Mouse (Mus musculus): ENCODE results near the gene D630039A03Rik. TPM values are rescaled to one million over a fixed set of nuclear protein-coding genes. Genes with fewer than 3 reads are reported as not detected.
"Not testable (repeated sequence)": the region's sequence is repeated elsewhere in the genome, so short reads cannot be mapped to it uniquely, and the experiment has no call there.

The D630039A03Rik gene
- total RNA-seq, 4 experiments from 2014 or later: 13.0 to 17.0 (median 15.0) TPM

DNA sequence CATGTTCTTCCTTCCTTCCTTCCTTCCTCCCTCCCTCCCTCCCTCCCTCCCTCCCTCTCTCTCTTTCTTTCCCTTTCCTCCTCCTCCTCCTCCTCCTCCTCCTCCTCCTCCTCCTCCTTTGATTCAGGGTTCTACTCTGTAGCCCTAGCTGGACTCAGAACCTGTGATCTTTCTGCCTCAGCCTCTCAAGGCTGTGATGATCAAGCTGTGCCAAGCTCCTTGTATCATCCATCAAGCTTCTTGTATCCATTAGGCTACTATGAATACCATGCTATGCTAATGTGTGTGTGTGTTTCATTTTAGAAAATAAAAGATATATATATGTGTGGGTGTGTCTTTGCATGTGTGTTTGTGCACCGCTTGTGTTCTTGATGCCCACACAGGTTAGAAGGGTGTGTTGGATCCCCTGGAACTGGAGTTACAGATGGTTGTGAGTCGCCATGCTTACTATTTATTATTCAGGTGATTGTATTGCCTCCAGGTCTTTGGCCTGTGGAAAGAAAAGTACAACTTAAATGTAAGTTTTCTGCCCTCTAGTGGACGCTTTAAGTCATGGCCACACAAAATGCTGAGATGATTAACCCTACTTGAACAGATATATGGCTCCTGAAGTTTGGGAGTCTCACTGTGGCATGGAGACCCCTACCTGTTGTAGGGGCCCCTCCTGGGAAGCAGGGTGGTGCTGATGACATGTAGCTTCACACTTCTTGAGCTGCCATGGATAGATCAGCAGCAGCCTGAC, 11.5 kb upstream of the D630039A03Rik start:
- DNase-seq: no peak

DNA sequence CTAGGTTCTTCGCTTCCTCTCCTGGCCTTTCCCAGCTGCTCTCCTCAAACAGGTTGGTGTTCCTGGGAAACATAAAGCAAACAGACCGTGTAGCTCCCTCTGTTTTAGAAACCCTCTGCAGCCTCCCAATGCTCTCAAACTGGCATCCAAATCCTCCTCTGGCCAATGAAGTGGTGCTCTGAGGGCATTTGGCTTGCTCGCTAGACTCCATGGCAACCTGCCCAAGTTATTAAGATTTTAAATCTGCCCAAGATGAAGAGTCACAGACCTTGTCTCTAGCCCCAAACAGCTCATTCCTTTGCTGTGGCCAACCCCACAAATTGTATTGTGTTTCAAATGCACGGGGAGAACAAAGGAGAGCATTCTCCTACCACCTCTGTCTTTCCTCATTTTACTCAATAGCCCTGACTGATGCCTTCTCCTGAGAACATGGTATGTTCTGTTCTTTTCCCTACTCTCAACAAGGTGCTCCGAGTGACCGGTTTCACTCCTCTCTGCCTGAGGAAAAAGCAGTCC, 8.5 kb upstream of the D630039A03Rik start:
- DNase-seq: no peak

DNA sequence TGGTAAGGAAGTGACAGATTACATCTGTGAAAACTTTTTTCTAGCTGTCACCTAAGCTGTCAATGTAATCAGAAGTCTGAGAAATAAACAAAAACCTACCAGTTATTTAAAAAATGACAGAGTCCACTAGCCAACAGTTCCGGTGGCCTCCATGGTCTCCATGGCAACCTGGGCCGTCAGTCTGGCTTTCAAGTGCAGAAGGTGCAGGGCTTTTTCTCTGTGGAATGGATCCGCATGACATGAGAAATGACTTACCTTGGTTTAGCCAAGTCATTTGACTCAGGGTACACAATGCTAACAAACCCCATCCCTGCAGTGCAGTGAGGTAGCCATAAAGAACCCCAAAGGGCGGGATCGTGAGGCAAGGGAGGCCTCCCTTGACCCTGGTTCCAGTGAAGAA, 6.1 kb upstream of the D630039A03Rik start:
- peak; percentile 36 for DNase-seq

DNA sequence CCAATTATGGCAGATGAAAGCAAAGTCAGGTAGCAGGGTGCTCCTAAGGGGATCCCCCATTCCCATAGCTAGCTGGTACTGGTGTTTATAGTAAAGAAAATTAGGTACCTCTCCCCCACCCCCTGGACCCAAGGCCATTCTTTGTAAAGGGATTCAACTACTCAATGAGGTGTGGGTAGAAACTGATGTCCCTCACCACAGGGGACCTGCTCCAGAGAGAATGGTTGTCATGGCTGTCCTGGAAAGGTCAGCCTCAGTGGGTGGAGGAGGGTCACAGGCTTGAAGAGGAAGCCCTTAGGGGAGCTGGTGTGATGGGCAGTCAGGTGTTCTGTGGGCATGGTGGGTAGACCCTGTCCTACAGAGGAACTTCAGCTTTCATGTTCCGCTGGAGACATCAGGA, 4.4 kb upstream of the D630039A03Rik start:
- DNase-seq: no peak

DNA sequence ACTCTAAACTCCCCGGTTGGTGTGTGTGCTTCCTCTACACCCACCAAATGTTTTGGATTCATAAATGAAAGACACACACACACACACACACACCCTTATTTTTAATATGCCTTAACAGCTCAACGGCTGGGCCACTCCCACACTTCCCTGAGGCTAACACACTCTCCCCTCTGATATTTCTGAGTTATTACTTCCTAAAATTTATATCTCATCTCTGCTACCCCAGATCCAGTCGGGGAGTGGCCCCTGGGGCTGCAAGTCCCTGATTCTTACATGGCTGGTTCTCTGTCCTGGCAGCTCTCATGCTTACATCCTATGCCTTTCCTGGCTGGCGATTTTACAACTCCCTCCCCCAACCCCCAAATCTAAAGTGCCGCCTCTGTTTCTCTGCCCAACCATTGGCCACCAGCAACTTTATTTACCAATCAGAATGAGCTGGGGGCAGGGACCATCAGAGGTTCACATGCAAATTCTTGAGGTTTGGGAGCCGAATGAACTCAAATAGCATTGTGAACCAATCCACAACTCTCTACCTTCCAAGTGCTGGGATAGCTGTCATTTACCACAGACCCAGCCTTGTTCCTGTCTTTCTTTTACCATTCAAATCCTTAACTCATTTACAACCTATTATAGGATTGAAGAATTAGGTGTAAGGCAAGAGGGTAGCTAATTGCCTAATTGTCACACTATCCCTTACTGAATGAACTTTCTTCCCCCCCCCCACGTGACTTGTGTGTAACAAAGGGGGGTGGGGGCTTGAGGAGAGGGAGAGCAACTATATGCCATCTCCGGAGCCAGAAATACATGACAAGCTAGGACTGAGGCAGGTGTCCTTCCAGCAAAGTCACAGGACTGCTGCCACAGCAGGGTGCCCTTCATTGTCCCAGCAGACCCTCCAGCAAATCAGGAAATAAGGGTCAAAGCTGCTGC, 3.7 kb upstream of the D630039A03Rik start:
- no peak for DNase-seq

DNA sequence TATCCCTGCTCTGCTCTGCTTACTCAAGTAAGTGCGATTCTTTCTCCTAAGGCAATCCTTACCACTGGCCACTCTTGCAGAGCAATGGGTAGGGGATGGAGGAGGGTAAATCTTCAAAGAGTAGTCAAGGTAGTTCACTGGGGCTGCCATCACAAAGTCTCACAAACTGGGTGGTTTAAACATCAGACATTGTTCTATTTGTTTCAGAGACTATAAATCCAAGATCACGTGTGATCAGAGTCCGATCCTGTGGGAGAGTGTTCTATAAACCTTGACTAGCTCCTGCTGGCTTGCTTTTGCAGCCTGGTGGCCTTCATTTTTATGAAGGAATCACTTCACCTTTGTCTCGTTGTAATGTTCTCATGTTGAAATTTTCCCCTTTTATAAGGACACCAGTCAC, 614 bp upstream of the D630039A03Rik start:
- no peak for DNase-seq

DNA sequence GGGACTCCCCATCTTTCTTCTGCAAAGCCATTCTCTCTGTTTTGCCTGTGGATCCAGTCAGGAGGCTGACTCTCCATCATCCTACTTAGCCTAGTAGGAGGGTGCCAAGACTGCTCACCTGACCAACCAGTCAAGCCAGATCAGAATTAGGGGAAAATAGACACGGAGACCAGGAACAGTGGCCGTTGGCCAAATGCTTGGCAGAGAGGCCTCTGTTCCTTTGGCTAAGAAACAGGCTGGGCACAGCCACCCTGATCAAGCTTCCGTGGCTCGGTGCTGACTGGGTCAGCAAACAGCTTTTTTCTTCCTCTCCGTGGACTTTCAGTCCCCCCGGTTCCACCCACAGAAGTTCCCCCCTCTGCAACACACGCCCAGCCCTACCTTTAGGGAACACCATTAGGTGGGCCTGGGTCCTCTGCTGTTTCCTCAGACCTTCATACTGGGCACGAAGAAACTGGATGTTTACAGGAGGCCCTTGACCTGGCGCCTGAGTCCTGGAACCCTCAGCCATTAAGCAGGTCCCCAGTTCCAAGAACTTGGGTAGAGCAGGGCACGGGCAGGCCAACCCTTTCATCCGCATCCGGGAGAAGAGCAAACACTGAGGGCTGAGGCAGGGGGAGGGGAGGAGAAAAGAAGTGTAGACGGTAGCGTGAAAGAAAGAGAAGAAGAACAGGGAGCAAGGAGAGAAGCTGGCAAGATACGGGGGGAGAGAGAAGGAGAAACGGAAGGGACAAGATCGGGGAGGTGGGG, 706 bp downstream of the D630039A03Rik start:
- no peak for DNase-seq

DNA sequence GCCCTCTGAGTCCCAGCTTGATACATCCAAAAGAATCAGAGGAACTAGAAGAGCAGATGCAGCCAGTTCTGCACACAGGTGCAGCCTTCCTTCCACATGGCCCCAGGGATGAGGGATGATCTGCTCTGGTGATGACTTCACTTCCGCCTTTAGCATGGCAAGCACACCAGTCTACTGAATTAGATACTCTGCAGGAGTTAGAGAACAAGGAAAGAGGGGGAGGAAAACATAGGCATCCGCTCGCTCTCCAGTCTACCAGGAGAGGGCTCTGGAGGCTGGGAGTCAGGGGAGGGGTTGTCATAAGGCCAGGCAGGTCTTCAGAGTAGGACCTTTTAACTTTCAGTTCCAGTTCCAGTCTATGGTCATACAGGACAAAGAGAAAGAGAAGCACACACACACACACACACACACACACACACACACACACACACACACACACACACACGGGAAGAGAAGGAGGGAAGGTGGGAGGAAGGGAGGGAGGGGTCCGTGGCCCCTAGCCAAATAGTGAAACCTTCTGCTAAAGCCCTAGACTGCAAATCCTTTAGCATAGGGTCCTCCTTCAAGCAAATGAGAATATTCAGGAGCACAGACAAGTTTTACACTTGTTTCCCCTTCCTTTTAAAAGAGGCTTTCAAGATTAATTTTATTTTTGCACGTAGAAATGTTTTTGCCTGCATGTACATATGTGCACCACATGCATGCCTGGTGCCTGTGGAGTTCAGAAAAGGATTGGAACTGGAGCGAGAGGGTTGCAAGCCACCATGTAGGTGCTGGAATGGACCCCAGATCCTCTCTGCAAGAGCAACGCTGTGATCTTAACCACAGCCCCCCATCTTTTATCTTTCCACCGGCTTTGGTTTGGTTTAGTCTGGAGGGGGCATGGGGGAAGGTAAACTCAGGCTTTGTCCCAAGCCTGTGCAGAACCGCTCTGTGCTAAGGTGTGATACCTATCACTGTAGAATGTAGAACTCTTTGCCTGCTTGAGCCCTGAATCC, 1.6 kb downstream of the D630039A03Rik start:
- DNase-seq: no peak

DNA sequence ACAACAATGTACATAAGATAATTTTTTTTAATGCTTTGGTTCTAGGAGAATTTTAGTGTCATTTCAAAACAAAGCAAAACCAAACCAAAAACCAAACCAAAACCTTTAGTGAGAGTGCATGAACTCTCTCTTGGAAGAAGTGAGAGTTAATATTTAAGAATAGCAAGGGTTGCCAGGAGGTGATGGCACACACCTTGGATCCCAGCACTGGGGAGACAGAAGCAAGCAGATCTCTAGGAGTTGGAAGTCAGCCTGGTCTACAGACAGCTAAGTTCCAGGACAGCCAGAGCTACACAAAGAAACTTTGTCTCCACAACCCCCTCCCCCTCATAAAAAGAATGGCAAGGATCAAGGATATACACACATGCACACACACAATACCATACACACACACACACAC, 3.1 kb downstream of the D630039A03Rik start:
- DNase-seq: no peak

DNA sequence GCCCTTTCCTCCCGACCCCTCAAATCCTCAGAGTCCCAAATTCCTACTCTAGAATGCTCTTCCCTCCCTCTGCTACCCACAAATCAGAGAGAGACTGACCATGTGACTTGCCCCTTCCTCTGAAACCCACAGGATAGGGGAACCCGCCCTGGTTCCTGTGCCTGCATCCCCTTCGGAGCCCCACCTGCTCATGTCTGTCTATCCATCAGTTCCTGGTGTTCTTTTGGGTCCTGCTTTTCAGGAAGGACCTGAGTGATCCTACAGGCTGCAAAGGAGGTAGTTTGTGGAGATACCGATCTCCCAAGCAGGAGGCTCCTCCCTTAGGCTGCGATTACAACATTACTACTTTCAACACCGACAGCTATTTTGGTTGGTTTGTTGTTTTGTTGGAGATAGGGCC, 7.2 kb downstream of the D630039A03Rik start:
- DNase-seq: no peak

DNA sequence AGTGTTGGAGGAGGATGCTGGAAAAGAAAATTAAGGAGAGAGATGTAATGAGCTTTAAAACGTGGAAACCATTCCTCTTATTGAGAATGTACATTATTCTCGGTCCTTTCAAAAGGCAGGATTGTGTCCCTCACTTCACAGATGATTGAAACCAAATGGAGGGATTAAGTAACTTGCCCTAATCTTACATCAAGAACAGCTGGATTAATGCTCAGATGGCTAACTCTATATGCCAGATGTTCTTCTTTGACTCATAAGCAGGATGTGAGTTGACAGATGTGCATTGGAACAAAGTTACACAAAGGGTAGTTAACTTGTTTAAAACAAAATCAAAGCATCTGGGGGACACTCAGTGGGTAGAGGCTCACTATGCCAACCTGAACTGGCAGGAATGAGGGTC, 9.4 kb downstream of the D630039A03Rik start:
- DNase-seq: no peak

DNA sequence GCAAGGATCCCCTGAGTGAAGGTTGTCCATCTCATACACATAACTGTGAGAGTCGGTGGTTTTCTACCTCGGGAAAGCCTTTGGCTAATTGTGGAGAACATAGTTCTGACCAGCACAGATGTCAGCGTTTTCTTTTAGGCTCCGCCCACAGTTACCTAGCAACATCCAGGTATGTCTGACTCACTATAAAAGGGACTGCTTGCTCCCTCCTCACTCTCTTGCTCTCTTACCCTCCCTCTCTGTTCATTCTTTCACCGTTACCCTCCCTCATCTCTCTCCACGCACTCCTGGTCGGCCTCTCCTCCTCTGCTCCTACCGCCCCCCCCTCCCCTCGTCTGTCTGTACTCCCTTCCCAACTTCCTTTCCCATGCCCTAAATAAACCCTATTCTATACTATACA, 11.5 kb downstream of the D630039A03Rik start:
- no peak for DNase-seq

DNA sequence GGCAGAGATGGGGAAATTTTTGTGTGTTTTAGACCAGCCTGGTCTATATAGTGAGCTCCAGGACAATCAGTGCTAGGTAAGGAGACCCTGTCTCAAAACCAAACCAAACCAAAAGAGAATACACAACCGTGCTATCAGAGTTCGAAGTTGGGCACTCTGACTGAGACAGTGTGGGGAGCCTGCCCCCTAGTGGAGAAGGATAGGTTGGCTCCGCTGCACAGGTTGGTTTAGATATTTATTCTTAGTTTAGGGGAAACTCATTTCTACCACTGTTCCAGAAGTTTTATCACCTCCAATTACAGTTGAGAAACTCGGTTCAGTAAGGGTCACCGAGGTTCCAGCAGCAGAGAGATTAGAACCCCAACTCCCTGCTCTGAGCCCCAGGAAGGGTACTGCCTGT, 11.9 kb downstream of the D630039A03Rik start:
- no peak for DNase-seq

DNA sequence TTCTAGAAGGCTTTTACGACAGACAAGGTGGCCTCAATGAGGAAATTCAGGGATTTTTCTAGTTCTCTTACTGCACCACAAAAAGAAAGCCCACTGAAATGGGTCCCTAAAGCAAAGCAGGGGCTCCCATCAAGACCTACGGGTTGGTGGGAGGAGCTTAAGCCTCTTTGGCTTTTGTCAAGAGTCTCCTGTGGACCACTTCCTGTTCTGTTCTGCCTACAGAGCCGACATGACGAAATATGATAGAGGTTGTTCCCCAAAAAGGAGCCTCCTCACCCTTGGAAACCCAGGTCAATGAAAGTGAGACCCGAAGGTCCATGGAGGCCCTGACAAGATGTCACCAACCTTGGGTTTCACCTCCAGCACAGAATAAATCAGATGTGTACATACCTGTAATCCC, 13.5 kb downstream of the D630039A03Rik start:
- DNase-seq: no peak

DNA sequence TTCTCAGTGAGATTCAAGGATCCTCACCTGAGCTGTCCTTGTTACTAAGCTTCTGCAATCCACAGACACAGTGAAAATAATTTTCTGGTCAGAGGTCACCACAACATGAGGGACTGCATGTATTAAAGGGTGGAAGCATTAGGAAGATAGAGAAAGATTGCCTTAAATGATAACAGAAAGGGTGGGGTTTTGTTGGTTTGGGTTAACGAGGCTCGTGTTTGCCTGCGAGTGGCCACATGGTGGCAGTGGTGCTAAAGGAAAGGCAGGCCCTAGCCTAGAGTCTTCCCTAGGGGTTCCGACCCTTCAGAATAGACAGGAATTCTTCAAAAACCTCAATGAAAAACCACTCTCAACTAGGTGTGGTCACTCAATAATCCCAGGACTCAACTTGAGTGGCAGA, 14.9 kb downstream of the D630039A03Rik start:
- no peak for DNase-seq

DNA sequence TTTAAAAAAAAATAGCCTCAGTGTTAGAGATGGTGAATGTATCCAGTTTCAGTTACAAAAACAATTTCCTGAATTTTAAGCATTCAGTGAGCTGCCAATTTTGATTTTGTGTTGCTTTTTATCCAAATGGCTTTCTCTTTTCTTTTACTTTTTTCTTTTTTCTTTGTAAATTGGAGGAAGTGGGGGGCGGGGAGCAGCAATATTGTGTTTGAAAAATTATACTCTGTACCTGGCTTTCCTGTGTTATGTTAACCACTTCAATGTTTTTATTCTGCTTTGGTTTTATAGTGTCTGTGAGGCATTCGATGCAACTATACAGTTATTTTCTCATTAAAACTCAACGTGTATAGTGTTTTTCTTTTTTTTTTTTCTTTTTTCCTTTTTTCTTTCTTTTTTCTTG, 19.5 kb downstream of the D630039A03Rik start:
- DNase-seq: no peak

DNA sequence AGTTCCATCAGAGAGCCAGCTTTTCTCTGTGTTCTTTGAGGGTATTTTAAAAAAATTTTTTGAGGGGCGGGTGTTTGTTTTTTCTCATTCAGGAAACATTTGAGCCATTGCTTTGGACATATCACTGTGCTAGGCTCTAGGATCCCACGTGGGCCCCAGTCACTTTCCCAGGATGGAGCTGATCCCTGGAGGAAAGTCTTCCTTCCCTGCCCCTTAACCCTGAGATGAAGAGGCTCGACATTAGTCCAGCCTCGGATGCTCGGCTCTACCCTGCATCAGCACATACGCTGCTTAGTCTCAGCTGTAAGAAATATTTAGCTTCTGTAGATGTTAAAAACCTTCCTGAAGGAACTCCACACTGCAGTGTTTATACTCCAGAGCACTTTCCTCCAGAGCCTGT, 20.2 kb downstream of the D630039A03Rik start:
- DNase-seq: no peak

DNA sequence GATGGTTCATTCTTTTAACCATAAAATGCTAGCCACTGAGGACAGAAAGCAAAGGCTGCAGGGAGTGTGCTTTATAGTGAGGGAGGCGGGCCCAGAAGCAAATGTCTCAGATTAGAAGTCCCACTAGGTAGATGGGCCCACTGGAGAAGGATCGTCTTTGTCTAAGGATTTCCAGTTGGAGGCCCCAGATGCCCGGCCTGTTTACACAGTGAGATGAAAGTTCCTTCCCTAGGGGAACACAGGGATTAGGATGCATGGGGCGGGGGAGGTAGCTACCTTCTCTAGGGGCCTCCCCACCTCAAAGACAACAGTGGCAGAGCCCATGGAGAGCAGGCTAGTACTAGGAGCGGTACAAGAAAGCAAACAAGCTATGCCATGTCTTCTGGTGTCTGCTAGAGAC, 21.0 kb downstream of the D630039A03Rik start:
- DNase-seq: no peak

DNA sequence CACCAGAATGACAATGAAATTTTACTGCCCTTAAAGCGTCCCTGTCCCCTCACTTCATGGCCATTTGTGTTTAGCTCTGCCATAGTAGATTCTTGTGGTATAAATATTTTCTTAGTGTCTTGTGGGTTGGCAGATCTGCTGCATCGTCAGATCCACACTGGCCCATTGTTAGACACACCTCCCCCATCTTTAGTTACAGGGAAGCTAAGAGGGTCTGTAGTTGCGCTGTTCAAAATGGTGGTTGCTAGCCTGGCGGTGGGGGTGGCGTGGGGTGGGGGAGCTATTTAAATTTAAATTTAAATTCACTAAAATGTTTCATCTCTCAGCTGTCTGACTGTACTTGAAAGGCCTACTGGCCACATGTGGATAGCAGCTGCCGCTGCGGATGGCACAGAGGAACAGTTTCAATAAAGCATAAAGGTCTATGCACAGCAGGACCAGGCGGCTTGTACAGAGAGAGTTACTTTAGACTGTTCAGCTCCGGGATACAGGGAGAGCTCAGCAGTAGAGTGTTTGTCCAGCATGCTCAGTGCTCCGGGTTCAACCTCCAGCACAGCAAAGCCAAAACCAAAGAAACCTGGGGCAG, 24.0 kb downstream of the D630039A03Rik start:
- DNase-seq: no peak

DNA sequence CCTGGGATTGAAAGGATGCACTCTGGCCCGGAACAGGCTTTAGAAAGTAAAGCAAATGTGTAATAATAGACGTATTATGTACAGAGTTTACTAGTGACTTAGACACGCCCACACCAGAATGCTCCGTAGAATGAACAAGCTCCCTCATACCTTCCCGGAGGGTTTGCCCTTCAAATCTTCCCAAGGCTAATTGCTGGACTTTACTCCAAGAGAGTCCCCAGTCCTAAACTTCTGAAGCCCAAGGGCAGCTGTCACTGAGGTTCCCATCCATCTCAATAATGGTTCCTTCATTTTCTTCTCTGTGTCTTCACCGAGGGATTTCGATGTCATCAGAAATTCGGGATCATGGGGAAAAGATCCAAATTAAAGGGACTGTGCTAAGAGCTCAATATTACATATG, 26.3 kb downstream of the D630039A03Rik start:
- DNase-seq: no peak

DNA sequence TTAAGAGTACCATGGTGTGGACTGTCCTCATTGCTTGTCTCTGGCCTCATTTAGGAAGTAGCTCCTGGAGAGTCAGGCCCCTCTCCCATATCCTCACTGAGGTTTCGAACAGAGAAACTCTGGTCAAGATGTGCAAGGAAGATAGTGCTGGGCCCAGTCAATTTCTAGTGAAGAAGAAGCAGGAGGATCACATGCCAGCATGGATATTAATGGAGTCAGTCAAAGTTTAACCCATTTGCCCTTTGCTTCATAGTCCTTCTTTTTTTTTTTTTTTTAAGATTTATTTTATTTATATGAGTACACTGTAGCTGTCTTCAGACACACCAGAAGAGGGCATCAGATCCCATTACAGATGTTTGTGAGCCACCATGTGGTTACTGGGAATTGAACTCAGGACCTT, 27.1 kb downstream of the D630039A03Rik start:
- DNase-seq: not testable (repeated sequence)

Measured in adrenal gland, adult 8-10 months (tissue).